Mouse (Mus musculus): Measurements from ENCODE around the gene Polr3gl. TPM values are rescaled to one million over a fixed set of nuclear protein-coding genes. Genes with fewer than 3 reads are reported as not detected.

The Polr3gl gene
- polyA plus RNA-seq, 1 experiment from 2014 or later = 36.7 TPM

GRCm38 (mm10) chr3:96576690-96577541 is 17.1 kb downstream of the Polr3gl start, which contains the start of gene Gm16253:
Gene Gm16253, plus strand, starts transcription at chr3:96576984.
- peak; percentile 81 for ATAC-seq
- peak within 1 kb of the TSS; percentile 53; the same call in 1 of the 2 replicates for H3K27ac ChIP-seq (ENCODE audit: low read length)
- peaks cover 7% of the 10 kb centered on the region for H3K4me1 ChIP-seq (ENCODE audit: control insufficient read depth, insufficient read depth, low read length)
- 31% methylated on average over 17 of the region's 17 CpGs for WGBS
- 0 out of 2 replicates have a peak, but pooled peaks cover 2% of the 10 kb centered on the region for H3K27me3 ChIP-seq (ENCODE audit: control insufficient read depth, insufficient read depth, low read depth, low read length)
- no peak within 1 kb of the TSS for H3K4me3 ChIP-seq (ENCODE audit: low read depth, low read length)
- peak within 1 kb of the TSS; percentile 37 for H3K4me2 ChIP-seq (ENCODE audit: low read length)
- no peak within 1 kb of the TSS for H3K9ac ChIP-seq (ENCODE audit: low read depth, low read length)
- no peaks in the 10 kb centered on the region for H3K9me3 ChIP-seq (replicated peaks; ENCODE audit: control insufficient read depth, low read length, poor library complexity, severe bottlenecking)
- no peaks in the 10 kb centered on the region for H3K36me3 ChIP-seq (ENCODE audit: control insufficient read depth, insufficient read depth, low read length)

GRCm38 (mm10) chr3:96576005-96576658 is 17.8 kb downstream of the Polr3gl start:
- Histone ChIP-seq H3K9me3 (replicated peaks; ENCODE audit: control insufficient read depth, low read length, poor library complexity, severe bottlenecking) (no peaks in the 10 kb centered on the region), H3K4me2 (ENCODE audit: low read length) (peak overlapping the region; percentile 37), H3K9ac (ENCODE audit: low read depth, low read length) (no peak overlapping the region), H3K27me3 (ENCODE audit: control insufficient read depth, insufficient read depth, low read depth, low read length) (no peaks in the 10 kb centered on the region), H3K36me3 (ENCODE audit: control insufficient read depth, insufficient read depth, low read length) (no peaks in the 10 kb centered on the region), H3K27ac (ENCODE audit: low read length) (peak overlapping the region; percentile 53; the same call in 1 of the 2 replicates), H3K4me1 (ENCODE audit: control insufficient read depth, insufficient read depth, low read length) (peaks cover 7% of the 10 kb centered on the region), H3K4me3 (ENCODE audit: low read depth, low read length) (no peak overlapping the region)
- no peak for ATAC-seq
- WGBS = 64% methylated on average over 14 of the region's 14 CpGs

GRCm38 (mm10) chr3:96575272-96575984 is 18.6 kb downstream of the Polr3gl start:
- Histone ChIP-seq H3K27ac (ENCODE audit: low read length) (no peak overlapping the region), H3K36me3 (ENCODE audit: control insufficient read depth, insufficient read depth, low read length) (no peaks in the 10 kb centered on the region), H3K27me3 (ENCODE audit: control insufficient read depth, insufficient read depth, low read depth, low read length) (no peaks in the 10 kb centered on the region), H3K4me3 (ENCODE audit: low read depth, low read length) (no peak overlapping the region), H3K4me2 (ENCODE audit: low read length) (no peak overlapping the region), H3K9me3 (replicated peaks; ENCODE audit: control insufficient read depth, low read length, poor library complexity, severe bottlenecking) (no peaks in the 10 kb centered on the region), H3K4me1 (ENCODE audit: control insufficient read depth, insufficient read depth, low read length) (peaks cover 4% of the 10 kb centered on the region), H3K9ac (ENCODE audit: low read depth, low read length) (no peak overlapping the region)
- no peak for ATAC-seq
- WGBS = 85% methylated on average over 8 of the region's 8 CpGs

GRCm38 (mm10) chr3:96573611-96574511 is 20.1 kb downstream of the Polr3gl start:
- Histone ChIP-seq H3K4me3 (ENCODE audit: low read depth, low read length) (no peak overlapping the region), H3K9me3 (replicated peaks; ENCODE audit: control insufficient read depth, low read length, poor library complexity, severe bottlenecking) (no peaks in the 10 kb centered on the region), H3K27ac (ENCODE audit: low read length) (no peak overlapping the region), H3K9ac (ENCODE audit: low read depth, low read length) (no peak overlapping the region), H3K36me3 (ENCODE audit: control insufficient read depth, insufficient read depth, low read length) (no peaks in the 10 kb centered on the region), H3K4me1 (ENCODE audit: control insufficient read depth, insufficient read depth, low read length) (no peaks in the 10 kb centered on the region), H3K27me3 (ENCODE audit: control insufficient read depth, insufficient read depth, low read depth, low read length) (no peaks in the 10 kb centered on the region), H3K4me2 (ENCODE audit: low read length) (no peak overlapping the region)
- no peak for ATAC-seq
- WGBS = 90% methylated on average over 18 of the region's 19 CpGs

GRCm38 (mm10) chr3:96571896-96572698 is 21.9 kb downstream of the Polr3gl start:
- no peaks in the 10 kb centered on the region for H3K4me1 ChIP-seq (ENCODE audit: control insufficient read depth, insufficient read depth, low read length)
- no peak overlapping the region for H3K4me2 ChIP-seq (ENCODE audit: low read length)
- no peak overlapping the region for H3K9ac ChIP-seq (ENCODE audit: low read depth, low read length)
- no peak for ATAC-seq
- H3K4me3 ChIP-seq (ENCODE audit: low read depth, low read length) = no peak overlapping the region
- H3K27ac ChIP-seq (ENCODE audit: low read length) = no peak overlapping the region
- H3K9me3 ChIP-seq (replicated peaks; ENCODE audit: control insufficient read depth, low read length, poor library complexity, severe bottlenecking) = no peaks in the 10 kb centered on the region
- no peaks in the 10 kb centered on the region for H3K27me3 ChIP-seq (ENCODE audit: control insufficient read depth, insufficient read depth, low read depth, low read length)
- WGBS = 81% methylated on average over 16 of the region's 16 CpGs
- no peaks in the 10 kb centered on the region for H3K36me3 ChIP-seq (ENCODE audit: control insufficient read depth, insufficient read depth, low read length)

GRCm38 (mm10) chr3:96571336-96571735 is 22.6 kb downstream of the Polr3gl start:
- no peak overlapping the region for H3K4me3 ChIP-seq (ENCODE audit: low read depth, low read length)

GRCm38 (mm10) chr3:96570643-96571042 is 23.3 kb downstream of the Polr3gl start:
- H3K36me3 ChIP-seq (ENCODE audit: control insufficient read depth, insufficient read depth, low read length) = no peaks in the 10 kb centered on the region
- 78% methylated on average over 7 of the region's 7 CpGs for WGBS
- no peak overlapping the region for H3K4me2 ChIP-seq (ENCODE audit: low read length)
- H3K4me1 ChIP-seq (ENCODE audit: control insufficient read depth, insufficient read depth, low read length) = no peaks in the 10 kb centered on the region
- no peak for ATAC-seq
- H3K9ac ChIP-seq (ENCODE audit: low read depth, low read length) = no peak overlapping the region
- H3K27ac ChIP-seq (ENCODE audit: low read length) = no peak overlapping the region
- H3K4me3 ChIP-seq (ENCODE audit: low read depth, low read length) = no peak overlapping the region
- no peaks in the 10 kb centered on the region for H3K9me3 ChIP-seq (replicated peaks; ENCODE audit: control insufficient read depth, low read length, poor library complexity, severe bottlenecking)
- H3K27me3 ChIP-seq (ENCODE audit: control insufficient read depth, insufficient read depth, low read depth, low read length) = no peaks in the 10 kb centered on the region

More at GRCm38 (mm10) chr3:96571336-96571735, 22.6 kb downstream of the Polr3gl start:
- Histone ChIP-seq H3K36me3 (ENCODE audit: control insufficient read depth, insufficient read depth, low read length) (no peaks in the 10 kb centered on the region), H3K27me3 (ENCODE audit: control insufficient read depth, insufficient read depth, low read depth, low read length) (no peaks in the 10 kb centered on the region), H3K4me1 (ENCODE audit: control insufficient read depth, insufficient read depth, low read length) (no peaks in the 10 kb centered on the region), H3K4me2 (ENCODE audit: low read length) (no peak overlapping the region), H3K9me3 (replicated peaks; ENCODE audit: control insufficient read depth, low read length, poor library complexity, severe bottlenecking) (no peaks in the 10 kb centered on the region), H3K9ac (ENCODE audit: low read depth, low read length) (no peak overlapping the region), H3K27ac (ENCODE audit: low read length) (no peak overlapping the region)
- WGBS = 78% methylated on average over 2 of the region's 2 CpGs
- no peak for ATAC-seq

Measured in midbrain, embryonic 16.5 days (tissue).